Mouse (Mus musculus): ENCODE results near the gene Creb3l2. TPM values are rescaled to one million over a fixed set of nuclear protein-coding genes. Genes with fewer than 3 reads are reported as not detected.

Gene Creb3l2
- polyA plus RNA-seq, 1 experiment from 2014 or later, result 12.5 TPM

GRCm38 (mm10) chr6:37421124-37421523, 20.8 kb downstream of the Creb3l2 start:
- Histone ChIP-seq H3K36me3 (replicated peaks) (peaks cover 8% of the 10 kb centered on the region; the same call in 1 of the 2 replicates), H3K27me3 (replicated peaks; ENCODE audit: low read depth, poor library complexity, severe bottlenecking) (no peaks in the 10 kb centered on the region), H3K4me3 (no peak overlapping the region), H3K4me1 (peaks cover 50% of the 10 kb centered on the region), H3K27ac (replicated peaks) (no peak overlapping the region), H3K9me3 (no peaks in the 10 kb centered on the region)
- 84% methylated on average over 6 of the region's 6 CpGs for WGBS
- DNase-seq (ENCODE audit: low spot score), result no peak

DNA sequence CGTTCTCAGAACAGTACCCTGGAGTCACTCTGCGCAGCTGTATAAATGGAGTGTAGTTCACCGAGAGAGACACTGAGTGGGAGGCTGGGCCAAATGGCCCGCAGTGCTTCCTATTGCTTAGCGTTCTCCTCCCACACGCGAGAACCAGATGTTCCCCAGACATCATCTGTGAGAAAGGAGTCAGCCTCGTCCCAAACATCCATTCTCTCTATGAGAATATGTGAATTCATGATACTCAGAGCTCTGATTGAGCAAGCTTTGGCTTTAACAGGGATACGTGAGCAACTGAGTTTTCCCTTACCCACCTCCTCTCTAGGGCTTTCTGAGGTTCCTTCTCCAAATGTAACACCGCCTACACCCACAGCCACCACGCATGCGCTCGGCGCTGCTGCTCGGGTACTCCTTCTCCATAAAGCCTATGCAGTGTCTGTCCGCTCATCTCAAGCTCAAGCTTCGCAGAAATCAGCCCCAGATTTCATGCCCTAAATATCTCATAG, 22.5 kb downstream of the Creb3l2 start:
- H3K36me3 ChIP-seq (replicated peaks), result no peaks in the 10 kb centered on the region; the same call in none of the 2 replicates
- WGBS, result 79% methylated on average over 17 of the region's 17 CpGs
- no peaks in the 10 kb centered on the region for H3K27me3 ChIP-seq (replicated peaks; ENCODE audit: low read depth, poor library complexity, severe bottlenecking)
- no peak overlapping the region for H3K4me3 ChIP-seq
- H3K27ac ChIP-seq (replicated peaks), result peak overlapping the region; percentile 71; the same call in 1 of the 2 replicates
- H3K4me1 ChIP-seq, result peaks cover 52% of the 10 kb centered on the region
- DNase-seq (ENCODE audit: low spot score), result no peak
- H3K9me3 ChIP-seq, result no peaks in the 10 kb centered on the region

DNA sequence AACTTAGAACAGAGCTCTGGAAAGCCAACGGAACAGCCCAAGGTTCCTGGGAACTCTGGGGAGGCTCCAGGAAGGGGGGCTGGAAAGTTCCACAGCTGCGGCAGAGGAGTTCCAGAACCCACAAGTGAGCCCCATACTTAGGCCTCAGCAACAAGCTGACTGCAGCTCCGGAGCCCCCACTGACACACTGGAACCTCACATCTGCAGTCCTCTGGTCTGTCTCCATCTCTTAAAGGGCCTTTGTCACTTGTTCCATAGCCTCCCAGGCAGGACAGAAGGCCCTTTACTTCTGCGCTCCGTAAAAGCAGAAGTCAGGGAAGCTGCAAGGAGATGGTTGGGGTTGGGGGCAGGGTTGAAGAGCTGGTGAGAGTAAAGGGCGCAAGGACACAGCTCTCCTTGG, 23.0 kb downstream of the Creb3l2 start:
- H3K36me3 ChIP-seq (replicated peaks), result no peaks in the 10 kb centered on the region; the same call in none of the 2 replicates
- peak overlapping the region; percentile 71 for H3K27ac ChIP-seq (replicated peaks)
- H3K4me1 ChIP-seq, result peaks cover 46% of the 10 kb centered on the region
- WGBS, result 57% methylated on average over 6 of the region's 6 CpGs
- no peak for DNase-seq (ENCODE audit: low spot score)
- H3K27me3 ChIP-seq (replicated peaks; ENCODE audit: low read depth, poor library complexity, severe bottlenecking), result no peaks in the 10 kb centered on the region
- no peak overlapping the region for H3K4me3 ChIP-seq
- H3K9me3 ChIP-seq, result no peaks in the 10 kb centered on the region

DNA sequence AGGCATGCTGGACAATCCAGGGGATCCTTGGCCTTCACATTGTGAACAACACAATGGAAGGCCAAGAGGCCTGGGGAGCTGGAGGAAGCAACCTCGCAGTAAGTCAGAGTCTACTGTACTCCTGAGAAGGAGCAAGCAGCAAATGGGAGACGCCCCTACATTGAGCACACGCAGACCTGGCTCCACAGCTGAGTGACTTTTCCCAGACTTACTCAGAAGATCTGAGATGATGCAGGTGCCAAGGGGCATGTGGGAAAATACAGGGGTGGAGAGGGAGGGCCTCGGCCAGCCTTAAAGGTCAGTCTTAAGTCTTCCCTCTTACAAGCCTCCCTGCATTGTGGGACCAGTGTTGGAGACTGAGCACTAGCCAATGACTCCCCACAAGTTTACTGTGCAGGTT, 25.2 kb downstream of the Creb3l2 start:
- no peaks in the 10 kb centered on the region; the same call in none of the 2 replicates for H3K36me3 ChIP-seq (replicated peaks)
- H3K4me1 ChIP-seq, result peaks cover 44% of the 10 kb centered on the region
- no peak overlapping the region for H3K4me3 ChIP-seq
- no peak overlapping the region for H3K27ac ChIP-seq (replicated peaks)
- no peak for DNase-seq (ENCODE audit: low spot score)
- no peaks in the 10 kb centered on the region for H3K9me3 ChIP-seq
- WGBS, result 91% methylated on average over 4 of the region's 4 CpGs
- H3K27me3 ChIP-seq (replicated peaks; ENCODE audit: low read depth, poor library complexity, severe bottlenecking), result no peaks in the 10 kb centered on the region

- Histone ChIP-seq H3K4me1 (peaks cover 52% of the 10 kb centered on the region), H3K27ac (replicated peaks) (peak overlapping the region; percentile 37; the same call in 1 of the 2 replicates), H3K27me3 (replicated peaks; ENCODE audit: low read depth, poor library complexity, severe bottlenecking) (no peaks in the 10 kb centered on the region), H3K36me3 (replicated peaks) (no peaks in the 10 kb centered on the region; the same call in none of the 2 replicates), H3K4me3 (no peak overlapping the region), H3K9me3 (no peaks in the 10 kb centered on the region)
- WGBS, result 85% methylated on average over 6 of the region's 6 CpGs
- no peak for DNase-seq (ENCODE audit: low spot score)
Observed at GRCm38 (mm10) chr6:37415505-37415904, 26.4 kb downstream of the Creb3l2 start.

DNA sequence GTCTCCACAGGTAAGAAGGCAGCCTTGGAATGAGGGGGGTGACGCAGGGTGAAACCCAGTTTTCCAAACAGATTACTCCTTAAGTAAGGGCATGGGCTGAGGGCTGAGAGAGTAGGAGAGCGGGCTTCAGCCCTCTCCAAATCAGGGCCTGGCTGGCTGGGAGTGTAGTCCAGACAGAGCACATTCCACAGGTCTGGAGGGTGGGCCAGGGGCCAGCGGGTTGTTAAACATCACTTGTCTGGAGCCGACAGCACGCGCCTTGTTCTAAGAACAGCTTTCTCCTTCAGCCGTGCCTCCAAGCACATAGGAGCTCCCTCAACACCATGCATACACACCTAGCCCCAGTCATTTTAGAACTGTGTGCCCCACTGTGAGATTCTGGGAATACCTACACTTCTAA, 26.9 kb downstream of the Creb3l2 start:
- H3K4me1 ChIP-seq, result peaks cover 48% of the 10 kb centered on the region
- H3K27ac ChIP-seq (replicated peaks), result peak overlapping the region; percentile 37
- no peaks in the 10 kb centered on the region for H3K27me3 ChIP-seq (replicated peaks; ENCODE audit: low read depth, poor library complexity, severe bottlenecking)
- H3K36me3 ChIP-seq (replicated peaks), result no peaks in the 10 kb centered on the region; the same call in none of the 2 replicates
- H3K4me3 ChIP-seq, result no peak overlapping the region
- DNase-seq (ENCODE audit: low spot score), result peak; percentile 53
- no peaks in the 10 kb centered on the region for H3K9me3 ChIP-seq
- WGBS, result 50% methylated on average over 7 of the region's 7 CpGs

DNA sequence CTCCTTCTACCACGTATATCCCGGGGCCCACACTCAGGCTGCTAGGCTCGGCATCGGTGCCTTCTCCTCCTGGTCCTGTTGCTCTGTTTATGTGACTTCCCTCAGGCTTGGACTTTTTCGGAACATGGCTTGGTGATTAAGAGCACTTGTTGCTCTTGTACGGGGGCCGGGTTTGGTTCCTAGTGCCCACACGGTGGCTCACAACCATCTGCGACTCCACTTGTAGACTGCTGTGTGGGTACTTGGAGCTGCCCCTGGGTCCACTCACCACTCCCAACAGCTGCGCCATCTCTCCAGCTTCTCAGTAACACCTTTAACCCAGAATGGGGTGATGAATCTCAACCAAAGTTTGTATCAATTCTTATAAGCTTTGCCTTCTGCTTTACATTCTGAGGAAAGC, 27.4 kb downstream of the Creb3l2 start:
- no peaks in the 10 kb centered on the region; the same call in none of the 2 replicates for H3K36me3 ChIP-seq (replicated peaks)
- H3K4me1 ChIP-seq, result peaks cover 43% of the 10 kb centered on the region
- H3K9me3 ChIP-seq, result no peaks in the 10 kb centered on the region
- no peak overlapping the region for H3K4me3 ChIP-seq
- H3K27ac ChIP-seq (replicated peaks), result peak overlapping the region; percentile 37
- 92% methylated on average over 10 of the region's 10 CpGs for WGBS
- no peak for DNase-seq (ENCODE audit: low spot score)
- H3K27me3 ChIP-seq (replicated peaks; ENCODE audit: low read depth, poor library complexity, severe bottlenecking), result no peaks in the 10 kb centered on the region

- Histone ChIP-seq H3K27ac (replicated peaks) (peak overlapping the region; percentile 37; the same call in 1 of the 2 replicates), H3K36me3 (replicated peaks) (no peaks in the 10 kb centered on the region; the same call in none of the 2 replicates), H3K4me3 (no peak overlapping the region), H3K9me3 (no peaks in the 10 kb centered on the region), H3K4me1 (peaks cover 28% of the 10 kb centered on the region), H3K27me3 (replicated peaks; ENCODE audit: low read depth, poor library complexity, severe bottlenecking) (no peaks in the 10 kb centered on the region)
- no peak for DNase-seq (ENCODE audit: low spot score)
- 73% methylated on average over 3 of the region's 3 CpGs for WGBS
Observed at GRCm38 (mm10) chr6:37411696-37412095, 30.2 kb downstream of the Creb3l2 start.

DNA sequence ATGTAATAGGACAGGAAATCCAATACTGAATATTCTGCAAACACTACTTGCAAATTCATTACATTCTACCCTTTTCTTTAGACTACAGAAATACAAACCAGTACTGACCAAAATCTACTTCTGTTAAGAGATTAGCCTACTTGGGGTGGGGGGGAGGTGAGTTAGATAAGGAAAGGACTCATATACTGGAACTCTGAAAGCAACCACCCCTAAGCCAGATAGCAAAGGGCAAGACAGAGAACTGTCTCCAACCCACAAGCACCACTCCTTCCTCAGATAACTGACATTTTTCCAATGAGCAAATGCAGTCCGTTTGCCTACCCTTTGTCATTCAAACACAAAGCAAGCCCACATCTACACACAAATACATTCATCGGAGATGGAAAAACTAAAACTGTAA, 32.1 kb downstream of the Creb3l2 start:
- 83% methylated on average over 2 of the region's 2 CpGs for WGBS
- no peaks in the 10 kb centered on the region for H3K27me3 ChIP-seq (replicated peaks; ENCODE audit: low read depth, poor library complexity, severe bottlenecking)
- H3K9me3 ChIP-seq, result no peaks in the 10 kb centered on the region
- no peak overlapping the region for H3K4me3 ChIP-seq
- H3K36me3 ChIP-seq (replicated peaks), result no peaks in the 10 kb centered on the region; the same call in none of the 2 replicates
- H3K4me1 ChIP-seq, result peaks cover 22% of the 10 kb centered on the region
- DNase-seq (ENCODE audit: low spot score), result no peak
- H3K27ac ChIP-seq (replicated peaks), result no peak overlapping the region

DNA sequence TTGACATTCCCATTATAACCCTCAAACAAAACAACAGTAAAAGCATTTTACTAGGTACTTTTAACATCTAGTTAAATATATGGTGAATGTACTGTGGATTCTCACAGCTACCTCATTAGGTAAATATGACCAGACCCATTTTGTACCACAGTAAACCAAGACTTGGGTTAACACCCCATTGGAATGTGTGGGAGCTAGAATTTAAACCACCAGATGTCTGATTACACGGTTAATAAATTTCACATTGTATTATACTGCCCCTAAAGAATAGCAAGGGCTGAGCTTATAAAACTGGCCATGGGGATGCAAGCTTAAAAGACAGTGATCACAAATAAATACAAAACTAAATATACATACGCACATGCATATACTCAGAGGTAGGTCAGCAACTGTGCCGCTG, 34.1 kb downstream of the Creb3l2 start:
- DNase-seq (ENCODE audit: low spot score), result no peak
- H3K27me3 ChIP-seq (replicated peaks; ENCODE audit: low read depth, poor library complexity, severe bottlenecking), result no peaks in the 10 kb centered on the region
- 93% methylated on average over 3 of the region's 3 CpGs for WGBS
- no peaks in the 10 kb centered on the region for H3K36me3 ChIP-seq (replicated peaks)
- H3K9me3 ChIP-seq, result no peaks in the 10 kb centered on the region
- H3K4me3 ChIP-seq, result no peak overlapping the region
- no peak overlapping the region for H3K27ac ChIP-seq (replicated peaks)
- peaks cover 35% of the 10 kb centered on the region for H3K4me1 ChIP-seq

- DNase-seq (ENCODE audit: low spot score), result no peak
- Histone ChIP-seq H3K4me3 (no peak overlapping the region), H3K27ac (replicated peaks) (no peak overlapping the region), H3K36me3 (replicated peaks) (no peaks in the 10 kb centered on the region), H3K9me3 (no peaks in the 10 kb centered on the region), H3K27me3 (replicated peaks; ENCODE audit: low read depth, poor library complexity, severe bottlenecking) (no peaks in the 10 kb centered on the region), H3K4me1 (peaks cover 36% of the 10 kb centered on the region)
- whole genome bisulfite sequencing, result 88% methylated on average over 6 of the region's 6 CpGs
Observed at GRCm38 (mm10) chr6:37406903-37407302, 35.0 kb downstream of the Creb3l2 start.

DNA sequence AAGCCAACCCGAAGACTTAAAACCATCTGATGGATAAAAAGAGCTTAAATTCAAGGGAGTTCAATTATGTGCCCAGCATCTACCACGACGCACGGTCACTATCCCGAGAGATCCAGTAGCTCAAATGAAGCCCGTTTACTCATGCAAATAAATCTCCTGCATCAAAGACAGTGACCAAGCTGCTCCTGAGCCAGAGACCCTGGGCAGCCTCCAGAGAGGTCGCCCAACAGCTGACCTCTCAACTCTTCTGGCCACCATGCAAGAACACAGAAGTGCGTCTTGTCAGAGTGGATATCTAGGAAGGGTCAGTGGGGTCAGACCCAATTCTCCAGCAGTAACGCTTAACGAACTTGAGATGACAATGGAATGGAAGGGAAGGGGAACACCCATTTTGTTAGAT, 35.9 kb downstream of the Creb3l2 start:
- H3K27me3 ChIP-seq (replicated peaks; ENCODE audit: low read depth, poor library complexity, severe bottlenecking), result no peaks in the 10 kb centered on the region
- H3K27ac ChIP-seq (replicated peaks), result no peak overlapping the region
- DNase-seq (ENCODE audit: low spot score), result no peak
- H3K9me3 ChIP-seq, result no peaks in the 10 kb centered on the region
- H3K36me3 ChIP-seq (replicated peaks), result no peaks in the 10 kb centered on the region
- WGBS, result 67% methylated on average over 10 of the region's 10 CpGs
- H3K4me1 ChIP-seq, result peaks cover 36% of the 10 kb centered on the region
- H3K4me3 ChIP-seq, result no peak overlapping the region

- 50% methylated on average over 3 of the region's 3 CpGs for WGBS
- Histone ChIP-seq H3K36me3 (replicated peaks) (no peaks in the 10 kb centered on the region), H3K27ac (replicated peaks) (no peak overlapping the region), H3K27me3 (replicated peaks; ENCODE audit: low read depth, poor library complexity, severe bottlenecking) (no peaks in the 10 kb centered on the region), H3K4me3 (no peak overlapping the region), H3K9me3 (no peaks in the 10 kb centered on the region), H3K4me1 (peaks cover 43% of the 10 kb centered on the region)
- no peak for DNase-seq (ENCODE audit: low spot score)
Observed at GRCm38 (mm10) chr6:37404325-37404724, 37.6 kb downstream of the Creb3l2 start.

Data from embryonic facial prominence, embryonic 10.5 days (tissue).